Mouse (Mus musculus) testis, postnatal 14 days (tissue): ENCODE results near the gene Tbck.

Source experiments
- DNase-seq: peaks from one replicate; pipeline ENCODE4 v3.0.0; 2021; ENCODE audit warnings: low spot score

Gene Tbck

GRCm38 (mm10) chr3:132766033-132766726 lies 82.2 kb downstream of the Tbck start:
- no peak for DNase-seq

GRCm38 (mm10) chr3:132772054-132772453 lies 88.1 kb downstream of the Tbck start:
- no peak for DNase-seq

- no peak for DNase-seq
Measured at GRCm38 (mm10) chr3:132776686-132777085, 92.7 kb downstream of the Tbck start.

GRCm38 (mm10) chr3:132781103-132781502 lies 97.2 kb downstream of the Tbck start:
- no peak for DNase-seq

- DNase-seq = no peak
Measured at GRCm38 (mm10) chr3:132783087-132783486, 99.1 kb downstream of the Tbck start.

- DNase-seq = no peak
Measured at GRCm38 (mm10) chr3:132784732-132785131, 100.8 kb downstream of the Tbck start.

GRCm38 (mm10) chr3:132786690-132787089 lies 102.7 kb downstream of the Tbck start:
- DNase-seq = no peak

GRCm38 (mm10) chr3:132787775-132788174 lies 103.8 kb downstream of the Tbck start:
- no peak for DNase-seq

- DNase-seq = no peak
Measured at GRCm38 (mm10) chr3:132791140-132791539, 107.2 kb downstream of the Tbck start.

- DNase-seq = no peak
Measured at GRCm38 (mm10) chr3:132800196-132800595, 116.3 kb downstream of the Tbck start.

- no peak for DNase-seq
Measured at GRCm38 (mm10) chr3:132801910-132802309, 118.0 kb downstream of the Tbck start.

GRCm38 (mm10) chr3:132807888-132808579 lies 124.1 kb downstream of the Tbck start:
- DNase-seq = no peak

- no peak for DNase-seq
Measured at GRCm38 (mm10) chr3:132808951-132809350, 125.0 kb downstream of the Tbck start.

GRCm38 (mm10) chr3:132811791-132812190 lies 127.8 kb downstream of the Tbck start:
- DNase-seq = no peak

GRCm38 (mm10) chr3:132812356-132812755 lies 128.4 kb downstream of the Tbck start:
- DNase-seq = no peak

GRCm38 (mm10) chr3:132813147-132813546 lies 129.2 kb downstream of the Tbck start:
- DNase-seq = no peak

- DNase-seq = no peak
Measured at GRCm38 (mm10) chr3:132813706-132814497, 130.0 kb downstream of the Tbck start.

- no peak for DNase-seq
Measured at GRCm38 (mm10) chr3:132814791-132815496, 131.0 kb downstream of the Tbck start.

GRCm38 (mm10) chr3:132815497-132816326 lies 131.8 kb downstream of the Tbck start:
- DNase-seq = no peak

- DNase-seq = no peak
Measured at GRCm38 (mm10) chr3:132819408-132819807, 135.5 kb downstream of the Tbck start.

- DNase-seq = no peak
Measured at GRCm38 (mm10) chr3:132831179-132831873, 147.4 kb downstream of the Tbck start.
